Mouse (Mus musculus): ENCODE results near the gene Unc119b. TPM values are rescaled to one million over a fixed set of nuclear protein-coding genes. Genes with fewer than 3 reads are reported as not detected.

Gene Unc119b
- polyA plus RNA-seq, 1 experiment from 2014 or later: 10.1 TPM

GRCm38 (mm10) chr5:115174554-115174953 lies 39.8 kb upstream of the Unc119b start:
- H3K4me1 ChIP-seq (replicated peaks; ENCODE audit: control insufficient read depth, insufficient read depth, low read length): no peaks in the 10 kb centered on the region
- WGBS: 89% methylated on average over 1 of the region's 1 CpGs
- TF ChIP-seq CTCF (IDR thresholded peaks at IDR 0.05; ENCODE audit: low read depth): peak; percentile 58

GRCm38 (mm10) chr5:115170150-115170549 lies 35.4 kb upstream of the Unc119b start:
- no peaks in the 10 kb centered on the region for H3K9me3 ChIP-seq (ENCODE audit: control insufficient read depth)
- H3K27ac ChIP-seq (ENCODE audit: low read depth, low read length): no peak overlapping the region
- H3K4me3 ChIP-seq (ENCODE audit: low read depth, low read length): no peak overlapping the region
- H3K9ac ChIP-seq (ENCODE audit: low read depth, low read length): no peak overlapping the region
- WGBS: 74% methylated on average over 8 of the region's 8 CpGs
- no peaks in the 10 kb centered on the region for H3K36me3 ChIP-seq (ENCODE audit: control insufficient read depth, insufficient read depth)
- no peak overlapping the region for H3K4me2 ChIP-seq (replicated peaks; ENCODE audit: low read depth)
- no peaks in the 10 kb centered on the region for H3K27me3 ChIP-seq (replicated peaks; ENCODE audit: control insufficient read depth, insufficient read depth, low read length)
- no peaks in the 10 kb centered on the region for H3K4me1 ChIP-seq (replicated peaks; ENCODE audit: control insufficient read depth, insufficient read depth, low read length)
- no peak for ATAC-seq
- TF ChIP-seq CTCF (IDR thresholded peaks at IDR 0.05; ENCODE audit: low read depth): no peak

More at GRCm38 (mm10) chr5:115174554-115174953, 39.8 kb upstream of the Unc119b start:
- H3K27ac ChIP-seq (ENCODE audit: low read depth, low read length): no peak overlapping the region
- H3K4me2 ChIP-seq (replicated peaks; ENCODE audit: low read depth): no peak overlapping the region
- no peaks in the 10 kb centered on the region for H3K9me3 ChIP-seq (ENCODE audit: control insufficient read depth)
- H3K9ac ChIP-seq (ENCODE audit: low read depth, low read length): no peak overlapping the region
- ATAC-seq: no peak
- H3K27me3 ChIP-seq (replicated peaks; ENCODE audit: control insufficient read depth, insufficient read depth, low read length): no peaks in the 10 kb centered on the region
- no peaks in the 10 kb centered on the region for H3K36me3 ChIP-seq (ENCODE audit: control insufficient read depth, insufficient read depth)
- no peak overlapping the region for H3K4me3 ChIP-seq (ENCODE audit: low read depth, low read length)

- Histone ChIP-seq H3K9ac (ENCODE audit: low read depth, low read length) (no peak overlapping the region), H3K27me3 (replicated peaks; ENCODE audit: control insufficient read depth, insufficient read depth, low read length) (no peaks in the 10 kb centered on the region), H3K4me3 (ENCODE audit: low read depth, low read length) (no peak overlapping the region), H3K4me1 (replicated peaks; ENCODE audit: control insufficient read depth, insufficient read depth, low read length) (no peaks in the 10 kb centered on the region), H3K27ac (ENCODE audit: low read depth, low read length) (no peak overlapping the region), H3K4me2 (replicated peaks; ENCODE audit: low read depth) (0 out of 2 replicates have a peak overlapping the region, but pooled peaks have one; percentile 6), H3K36me3 (ENCODE audit: control insufficient read depth, insufficient read depth) (no peaks in the 10 kb centered on the region), H3K9me3 (ENCODE audit: control insufficient read depth) (no peaks in the 10 kb centered on the region)
- no peak for TF ChIP-seq CTCF (IDR thresholded peaks at IDR 0.05; ENCODE audit: low read depth)
- no peak for ATAC-seq
- 45% methylated on average over 25 of the region's 27 CpGs for WGBS
Measured at GRCm38 (mm10) chr5:115168641-115169415, 34.1 kb upstream of the Unc119b start.

- Histone ChIP-seq H3K27me3 (replicated peaks; ENCODE audit: control insufficient read depth, insufficient read depth, low read length) (no peaks in the 10 kb centered on the region), H3K36me3 (ENCODE audit: control insufficient read depth, insufficient read depth) (no peaks in the 10 kb centered on the region), H3K27ac (ENCODE audit: low read depth, low read length) (no peak overlapping the region), H3K9ac (ENCODE audit: low read depth, low read length) (no peak overlapping the region), H3K9me3 (ENCODE audit: control insufficient read depth) (no peaks in the 10 kb centered on the region), H3K4me3 (ENCODE audit: low read depth, low read length) (no peak overlapping the region), H3K4me1 (replicated peaks; ENCODE audit: control insufficient read depth, insufficient read depth, low read length) (no peaks in the 10 kb centered on the region), H3K4me2 (replicated peaks; ENCODE audit: low read depth) (no peak overlapping the region)
- no peak for ATAC-seq
- TF ChIP-seq CTCF (IDR thresholded peaks at IDR 0.05; ENCODE audit: low read depth): no peak
- 66% methylated on average over 6 of the region's 6 CpGs for WGBS
Measured at GRCm38 (mm10) chr5:115167396-115167795, 32.6 kb upstream of the Unc119b start.

GRCm38 (mm10) chr5:115166815-115167194 lies 32.0 kb upstream of the Unc119b start:
- Histone ChIP-seq H3K27me3 (replicated peaks; ENCODE audit: control insufficient read depth, insufficient read depth, low read length) (no peaks in the 10 kb centered on the region), H3K36me3 (ENCODE audit: control insufficient read depth, insufficient read depth) (no peaks in the 10 kb centered on the region), H3K27ac (ENCODE audit: low read depth, low read length) (peak overlapping the region; percentile 7; the same call in 1 of the 2 replicates), H3K9me3 (ENCODE audit: control insufficient read depth) (no peaks in the 10 kb centered on the region), H3K4me1 (replicated peaks; ENCODE audit: control insufficient read depth, insufficient read depth, low read length) (no peaks in the 10 kb centered on the region), H3K9ac (ENCODE audit: low read depth, low read length) (no peak overlapping the region), H3K4me3 (ENCODE audit: low read depth, low read length) (no peak overlapping the region), H3K4me2 (replicated peaks; ENCODE audit: low read depth) (no peak overlapping the region)
- ATAC-seq: no peak
- WGBS: 77% methylated on average over 7 of the region's 7 CpGs
- TF ChIP-seq CTCF (IDR thresholded peaks at IDR 0.05; ENCODE audit: low read depth): no peak

- Histone ChIP-seq H3K9ac (ENCODE audit: low read depth, low read length) (no peak overlapping the region), H3K27ac (ENCODE audit: low read depth, low read length) (peak overlapping the region; percentile 7; the same call in 1 of the 2 replicates), H3K9me3 (ENCODE audit: control insufficient read depth) (no peaks in the 10 kb centered on the region), H3K4me3 (ENCODE audit: low read depth, low read length) (no peak overlapping the region), H3K4me1 (replicated peaks; ENCODE audit: control insufficient read depth, insufficient read depth, low read length) (no peaks in the 10 kb centered on the region), H3K4me2 (replicated peaks; ENCODE audit: low read depth) (no peak overlapping the region), H3K27me3 (replicated peaks; ENCODE audit: control insufficient read depth, insufficient read depth, low read length) (no peaks in the 10 kb centered on the region), H3K36me3 (ENCODE audit: control insufficient read depth, insufficient read depth) (no peaks in the 10 kb centered on the region)
- peak; percentile 48 for ATAC-seq
- 38% methylated on average over 11 of the region's 11 CpGs for WGBS
- TF ChIP-seq CTCF (IDR thresholded peaks at IDR 0.05; ENCODE audit: low read depth): peak; percentile 52
Measured at GRCm38 (mm10) chr5:115165895-115166814, 31.4 kb upstream of the Unc119b start.
